Mouse (Mus musculus): ENCODE results near the gene Igfbp1.

Gene Igfbp1

DNA sequence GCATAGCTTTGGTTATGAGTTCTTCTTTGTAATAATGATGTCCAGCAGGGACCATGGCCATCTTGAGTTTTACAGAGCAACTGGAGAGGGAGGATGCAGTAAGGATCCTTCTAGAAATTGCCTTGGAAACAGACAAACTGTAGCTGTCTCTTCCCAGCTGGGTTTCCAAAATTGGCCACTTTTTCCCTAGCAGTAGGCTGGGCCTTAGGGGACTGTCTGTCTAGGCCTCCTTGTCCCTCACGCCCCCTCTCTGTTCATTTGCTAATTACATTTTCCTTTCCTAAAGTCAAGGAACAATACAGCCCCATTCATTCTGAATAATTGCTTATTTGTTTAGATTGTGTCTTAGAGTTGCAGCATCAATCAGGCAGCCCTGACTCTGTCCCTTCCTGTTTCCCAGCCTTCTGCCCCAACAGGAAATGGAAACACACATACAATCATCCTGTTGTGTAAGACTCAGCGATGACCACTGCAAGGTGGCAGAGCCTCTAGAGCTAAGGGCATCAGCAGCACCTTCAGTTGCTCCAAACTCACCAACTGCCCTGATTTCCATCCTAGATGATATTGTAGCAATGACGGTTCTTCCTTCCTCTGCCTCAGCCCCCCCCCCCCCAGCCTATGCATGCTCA is 37.5 kb downstream of the Igfbp1 start:
- no peak for DNase-seq

DNA sequence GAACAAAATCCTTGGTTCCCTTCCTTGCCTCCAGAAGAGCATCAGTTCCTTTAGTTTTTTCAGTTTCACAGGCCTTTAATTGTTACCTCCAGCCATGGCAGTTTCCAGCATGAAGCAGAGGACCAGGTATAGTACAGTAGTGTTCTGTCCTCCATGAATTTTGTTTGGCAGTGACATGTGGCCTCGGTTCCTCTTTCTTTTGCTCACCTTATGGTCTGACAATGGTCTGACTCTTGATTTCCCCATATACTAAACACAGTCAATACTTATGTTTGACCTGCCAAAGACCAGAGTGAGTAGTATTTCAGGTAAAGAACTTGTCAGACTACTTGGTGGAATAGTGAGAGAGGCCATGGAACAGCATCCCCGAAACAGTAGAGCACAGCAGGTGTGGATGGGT is 39.2 kb downstream of the Igfbp1 start:
- DNase-seq: no peak

DNA sequence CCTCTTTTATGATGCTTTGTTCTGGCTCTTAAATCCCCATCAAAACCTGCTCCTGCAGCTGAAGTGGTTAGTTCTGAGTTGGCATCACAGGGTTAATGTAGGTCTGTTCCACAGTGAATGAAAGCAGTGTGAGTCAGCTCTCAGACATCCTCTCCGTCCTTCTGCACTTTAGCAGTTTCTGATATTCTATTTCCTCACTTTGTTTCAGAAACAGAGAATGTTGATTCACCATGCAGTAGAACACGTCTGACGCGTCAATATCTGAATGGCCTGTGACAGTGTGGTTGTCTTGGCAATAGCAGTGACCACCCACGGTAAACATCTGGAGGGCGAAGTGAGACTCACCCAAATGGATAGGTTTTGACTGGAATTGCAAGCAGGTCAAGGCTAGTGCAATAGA is 40.1 kb downstream of the Igfbp1 start:
- DNase-seq: no peak

DNA sequence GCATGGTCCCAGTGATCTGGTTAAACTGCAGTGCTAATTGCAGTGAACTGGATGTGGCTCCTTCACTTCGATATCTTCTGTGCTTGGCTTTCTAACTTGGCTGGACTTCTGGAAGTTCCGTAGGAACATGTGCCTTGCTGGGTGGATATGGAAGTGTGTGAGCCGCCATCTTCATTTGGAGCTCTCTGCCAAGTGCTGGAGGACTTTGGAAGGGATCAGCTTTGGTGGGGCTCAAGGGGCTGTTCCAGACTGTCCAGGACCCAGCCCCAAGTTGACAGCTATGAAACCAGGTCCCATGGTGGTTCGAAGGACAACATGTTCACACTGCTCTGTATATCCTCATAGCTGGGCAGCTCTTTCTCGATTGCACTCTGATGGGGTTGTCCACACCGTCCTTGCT is 41.0 kb downstream of the Igfbp1 start:
- no peak for DNase-seq

DNA sequence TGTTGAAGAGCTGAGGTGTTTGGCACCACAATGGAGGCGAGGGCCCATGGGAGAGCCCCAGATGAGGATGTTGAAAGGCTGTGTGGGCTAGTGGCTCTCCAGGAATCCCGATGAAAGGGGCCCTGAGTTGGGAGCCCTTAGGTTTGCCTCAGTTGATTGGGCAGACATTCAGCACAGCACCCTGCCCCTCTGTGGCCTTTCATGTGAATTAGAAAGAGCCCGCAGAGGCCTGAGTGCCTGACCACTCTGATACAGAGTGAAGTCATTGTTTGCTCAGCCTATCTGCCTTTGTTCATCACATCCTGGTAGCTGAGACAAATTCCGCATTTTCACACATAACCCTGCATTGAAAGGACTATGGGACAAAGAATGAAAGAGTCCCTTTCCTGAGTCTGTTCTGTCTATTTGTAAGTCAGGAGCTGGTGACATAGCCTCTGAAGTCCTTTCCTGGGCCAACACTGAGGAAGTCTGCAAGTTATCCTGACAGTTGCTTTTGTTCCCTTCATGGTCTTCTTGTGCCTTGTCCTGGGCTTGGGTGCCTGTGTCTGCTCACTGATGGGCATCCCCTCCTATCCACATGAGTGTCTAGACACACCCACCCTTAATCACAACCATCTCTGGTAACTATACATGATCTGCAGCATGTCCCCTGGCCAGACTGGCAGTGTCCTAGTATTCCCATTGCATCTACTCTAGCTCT is 41.6 kb downstream of the Igfbp1 start:
- DNase-seq: no peak

DNA sequence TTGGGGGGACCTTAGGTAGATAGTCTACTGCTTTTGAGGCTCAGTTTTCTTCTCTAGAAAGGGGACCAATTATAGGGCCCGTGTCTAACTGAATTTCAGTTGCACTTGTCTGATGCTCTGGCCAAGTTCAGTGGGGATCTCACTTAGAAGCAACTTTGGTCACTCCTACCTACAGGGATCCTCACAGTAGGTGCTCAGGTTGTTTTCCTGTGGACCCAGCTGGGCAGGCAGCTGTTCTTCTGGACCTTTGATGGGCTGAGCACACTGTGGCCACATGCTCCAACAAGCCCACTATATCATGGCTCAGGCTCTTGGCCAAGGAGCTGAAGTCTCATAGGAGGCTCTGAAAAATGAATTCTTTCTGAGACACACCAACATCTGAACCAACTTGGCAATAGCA is 47.2 kb downstream of the Igfbp1 start:
- DNase-seq: no peak

DNA sequence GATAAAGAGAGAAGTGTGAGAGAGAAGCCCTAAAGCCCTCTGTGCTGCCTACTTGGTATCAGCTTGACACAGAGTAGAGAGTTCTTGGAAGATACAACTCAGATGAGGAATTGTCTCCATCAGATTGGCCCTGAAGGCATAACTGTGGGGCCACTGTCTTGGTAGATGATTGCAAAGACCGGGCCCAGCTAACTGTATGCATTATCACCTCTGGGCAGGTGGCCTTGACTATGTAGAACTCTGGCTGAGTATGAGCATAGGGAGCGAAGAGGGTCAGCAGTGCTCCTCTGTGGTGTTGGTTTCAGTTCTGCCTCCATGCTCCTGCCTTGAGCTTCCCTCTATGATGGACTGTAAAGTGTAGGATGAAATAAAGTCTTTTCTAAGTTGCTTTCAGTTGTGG is 52.8 kb downstream of the Igfbp1 start:
- no peak for DNase-seq

DNA sequence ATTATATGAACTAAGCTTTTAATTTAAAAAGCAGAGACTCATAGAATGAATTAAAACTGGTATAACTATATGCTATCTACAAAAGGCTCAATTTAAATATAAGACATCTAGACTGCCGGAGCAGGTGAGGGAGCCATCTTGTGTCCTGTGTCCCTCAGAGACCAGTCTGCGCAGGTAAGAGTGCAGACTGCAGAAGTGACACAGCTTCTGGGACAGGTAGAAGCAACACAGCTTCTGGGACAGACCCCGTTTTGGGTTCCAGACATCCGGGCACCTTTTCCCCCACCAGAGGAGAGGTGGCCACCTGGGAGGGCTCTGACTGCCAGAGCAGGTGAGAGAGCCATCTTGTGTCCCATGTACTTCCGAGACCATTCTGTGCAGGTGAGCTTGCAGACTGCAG is 53.3 kb downstream of the Igfbp1 start:
- DNase-seq: no peak

Data from cerebellum, postnatal 14 days (tissue).